Mouse (Mus musculus) forebrain, embryonic 14.5 days (tissue): ENCODE data around the gene Olfr1382. TPM values are rescaled to one million over a fixed set of nuclear protein-coding genes. Genes with fewer than 3 reads are reported as not detected.
"Not testable (repeated sequence)": the region's sequence is repeated elsewhere in the genome, so short reads cannot be mapped to it uniquely, and the experiment has no call there.

Source experiments
- ATAC-seq: fragments of 200-750 bp; cut with Nextera tagmentation; 2 replicates; pipeline ENCODE4 v1.8.0; 2017; ENCODE audit warnings: mild to moderate bottlenecking, moderate library complexity
- DNase-seq: peaks from one replicate; pipeline ENCODE4 v3.0.0-alpha.2; 2015; ENCODE audit warnings: low spot score
- H3K27ac ChIP-seq: fragments of 300-500 bp; sonication (generic); 2 replicates; pipeline ENCODE4 v1.5.1; 2014; ENCODE audit warnings: low read depth, mild to moderate bottlenecking, control low read depth, low read length, moderate library complexity
- H3K27me3 ChIP-seq: fragments of 300-500 bp; sonication (generic); replicated peaks from 2 replicates; pipeline ENCODE4 v1.6.1; 2014; ENCODE audit warnings: low read length, control low read depth, mixed read lengths; ENCODE audit not compliant: control insufficient read depth, insufficient read depth
- H3K36me3 ChIP-seq: fragments of 300-500 bp; sonication (generic); 2 replicates; pipeline ENCODE4 v1.6.1; 2014; ENCODE audit warnings: low read length, control low read depth; ENCODE audit not compliant: control insufficient read depth, insufficient read depth
- H3K4me1 ChIP-seq: fragments of 300-500 bp; sonication (generic); 2 replicates; pipeline ENCODE4 v1.6.1; 2014; ENCODE audit warnings: antibody characterized with exemption, low read length, control low read depth; ENCODE audit not compliant: control insufficient read depth, insufficient read depth
- H3K4me2 ChIP-seq: fragments of 300-500 bp; sonication (generic); 2 replicates; pipeline ENCODE4 v1.6.1; 2014; ENCODE audit warnings: mild to moderate bottlenecking, control low read depth, low read length
- H3K4me3 ChIP-seq: fragments of 300-500 bp; sonication (generic); 2 replicates; pipeline ENCODE4 v1.5.1; 2014; ENCODE audit warnings: low read depth, low read length, control low read depth
- H3K9ac ChIP-seq: fragments of 300-500 bp; sonication (generic); 2 replicates; pipeline ENCODE4 v1.6.1; 2014; ENCODE audit warnings: mild to moderate bottlenecking, low read length, control low read depth, moderate library complexity
- H3K9me3 ChIP-seq: fragments of 300-500 bp; sonication (generic); replicated peaks from 2 replicates; pipeline ENCODE4 v1.6.1; 2016; ENCODE audit warnings: low read length, control low read depth, mixed read lengths; ENCODE audit not compliant: control insufficient read depth
- WGBS: fragments of 180-500 bp; shearing (Covaris S2); extraction: QIAGEN DNeasy Blood & Tissue Kit; methylation state at CpG from one replicate; pipeline ENCODE4 v1.1.7; 2014; 5-methylcytosine and 5-hydroxymethylcytosine counted together
- polyA plus RNA-seq: library from polyadenylated mRNA; unstranded; fragments of >200 nt; fragmentation: Nextera tagmentation; extraction: Ambion mirVana; gene quantifications from 2 replicates; pipeline ENCODE4 v1.2.1, GENCODE M21; 2014

The Olfr1382 gene
- not detected in 2 replicates for polyA plus RNA-seq

GRCm38 (mm10) chr11:49527947-49528346 is at the start of gene Olfr1382:
Olfr1382 (plus strand) TSS chr11:49528247.
- Histone ChIP-seq H3K4me3 (no peak within 1 kb of the TSS), H3K36me3 (no peaks in the 10 kb centered on the region), H3K27me3 (no peaks in the 10 kb centered on the region), H3K4me1 (no peaks in the 10 kb centered on the region), H3K9ac (no peak within 1 kb of the TSS), H3K4me2 (no peak within 1 kb of the TSS), H3K9me3 (no peaks in the 10 kb centered on the region), H3K27ac (no peak within 1 kb of the TSS)
- WGBS: 82% methylated on average over 3 of the region's 3 CpGs
- no peak for ATAC-seq
- no peak for DNase-seq

- Histone ChIP-seq H3K4me1 (no peaks in the 10 kb centered on the region), H3K9ac (no peak overlapping the region), H3K36me3 (no peaks in the 10 kb centered on the region), H3K27me3 (no peaks in the 10 kb centered on the region), H3K9me3 (no peaks in the 10 kb centered on the region), H3K4me2 (no peak overlapping the region), H3K27ac (no peak overlapping the region), H3K4me3 (no peak overlapping the region)
- WGBS: 69% methylated on average over 4 of the region's 4 CpGs
- ATAC-seq: no peak
- DNase-seq: no peak
These were observed 42.1 kb upstream of the Olfr1382 start for GRCm38 (mm10) chr11:49485973-49486372.

DNA sequence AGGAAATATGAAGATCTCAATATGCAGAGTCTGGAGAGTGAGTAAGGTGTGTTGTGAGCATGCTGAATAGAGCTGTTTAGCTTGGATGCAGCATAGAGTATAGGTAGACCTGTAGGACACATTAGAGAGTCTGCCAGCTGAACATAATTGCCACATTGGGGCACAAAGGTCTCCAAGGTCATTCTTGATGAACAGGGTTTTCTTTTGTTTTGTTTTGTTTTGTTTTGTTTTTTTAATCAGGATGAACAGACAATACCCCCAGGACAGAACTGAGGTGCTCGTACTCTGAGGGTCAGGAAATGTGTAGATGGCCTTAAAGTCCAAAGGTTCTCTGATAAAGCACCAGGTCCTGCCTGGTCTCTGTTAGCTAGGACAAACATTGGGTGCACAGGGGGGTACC is 39.3 kb upstream of the Olfr1382 start, which contains the start of gene Olfr1385:
TSS of gene Olfr1385 (plus strand) at position 301 of the 400 bp plus-strand sequence.
- 64% methylated on average over 1 of the region's 1 CpGs for WGBS
- H3K4me3 ChIP-seq, ATAC-seq: not testable (repeated sequence)

DNA sequence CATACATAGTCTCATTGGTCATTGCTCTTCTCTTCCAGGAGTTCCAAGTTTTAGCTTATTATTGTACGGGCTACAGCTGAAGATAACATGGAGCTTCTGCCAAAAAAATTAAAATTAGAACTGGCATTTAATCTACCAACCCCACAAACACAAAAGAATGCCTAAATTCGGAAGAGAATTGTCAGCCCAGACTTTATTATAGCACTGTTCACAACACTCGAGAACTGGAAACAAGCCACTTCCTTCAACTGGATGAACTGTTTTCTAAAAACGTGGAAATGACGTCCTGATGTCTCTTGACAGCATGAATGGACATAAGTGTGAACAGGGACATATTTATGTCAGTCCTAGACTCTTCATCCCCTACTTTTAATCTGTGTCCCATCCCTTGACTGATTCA is 10.0 kb upstream of the Olfr1382 start:
- 81% methylated on average over 5 of the region's 5 CpGs for WGBS
- H3K27me3 ChIP-seq: no peaks in the 10 kb centered on the region
- no peak overlapping the region for H3K9ac ChIP-seq
- no peaks in the 10 kb centered on the region for H3K4me1 ChIP-seq
- no peaks in the 10 kb centered on the region for H3K9me3 ChIP-seq
- H3K36me3 ChIP-seq: no peaks in the 10 kb centered on the region
- ATAC-seq (no peak), DNase-seq (no peak)
- no peak overlapping the region for H3K4me3 ChIP-seq
- H3K4me2 ChIP-seq: no peak overlapping the region
- H3K27ac ChIP-seq: no peak overlapping the region

More for the DNA sequence above, 39.3 kb upstream of the Olfr1382 start, which contains the start of gene Olfr1385:
- H3K27ac ChIP-seq, H3K9me3 ChIP-seq, H3K36me3 ChIP-seq, DNase-seq, H3K27me3 ChIP-seq, H3K9ac ChIP-seq, H3K4me1 ChIP-seq, H3K4me2 ChIP-seq: not testable (repeated sequence)

- Histone ChIP-seq H3K9me3 (no peaks in the 10 kb centered on the region), H3K9ac (no peak within 1 kb of the TSS), H3K4me2 (no peak within 1 kb of the TSS), H3K27me3 (no peaks in the 10 kb centered on the region), H3K36me3 (no peaks in the 10 kb centered on the region), H3K4me3 (no peak within 1 kb of the TSS), H3K27ac (no peak within 1 kb of the TSS), H3K4me1 (no peaks in the 10 kb centered on the region)
- ATAC-seq (no peak), DNase-seq (no peak)
These were observed 8.7 kb upstream of the Olfr1382 start, which contains the start of gene Olfr1383 for GRCm38 (mm10) chr11:49519348-49519747. Olfr1383 (plus strand) TSS chr11:49519648.

GRCm38 (mm10) chr11:49532761-49533160 is 4.7 kb downstream of the Olfr1382 start:
- Histone ChIP-seq H3K9ac (no peak overlapping the region), H3K27me3 (no peaks in the 10 kb centered on the region), H3K4me3 (no peak overlapping the region), H3K4me1 (no peaks in the 10 kb centered on the region), H3K36me3 (no peaks in the 10 kb centered on the region), H3K9me3 (no peaks in the 10 kb centered on the region), H3K4me2 (no peak overlapping the region), H3K27ac (no peak overlapping the region)
- DNase-seq: no peak
- no peak for ATAC-seq

- not testable (repeated sequence) for ATAC-seq, H3K9me3 ChIP-seq, H3K4me2 ChIP-seq, H3K4me1 ChIP-seq, H3K27ac ChIP-seq, H3K9ac ChIP-seq, H3K4me3 ChIP-seq, H3K27me3 ChIP-seq, H3K36me3 ChIP-seq
- 98% methylated on average over 2 of the region's 2 CpGs for WGBS
- DNase-seq: peak; percentile 9
These were observed 8.6 kb downstream of the Olfr1382 start for GRCm38 (mm10) chr11:49536631-49537030.

DNA sequence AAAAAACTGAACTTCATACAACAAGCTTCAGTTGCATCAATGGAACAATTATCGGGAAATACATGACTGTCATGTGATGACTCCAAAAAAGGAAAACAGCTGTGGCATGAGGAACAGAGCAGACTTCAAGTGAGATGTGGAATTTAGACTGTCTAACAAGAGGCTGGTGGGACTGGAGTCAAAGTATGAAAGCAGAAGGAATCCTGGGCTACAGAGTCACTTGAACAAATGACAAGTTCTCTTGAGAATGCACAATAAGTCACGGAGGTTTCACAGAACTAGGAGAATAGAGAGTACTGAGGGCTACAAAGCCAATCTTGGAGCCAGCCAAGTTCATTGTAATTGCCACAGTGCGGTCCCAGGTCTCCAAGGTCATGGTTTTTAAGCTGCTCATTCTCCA is 15.1 kb downstream of the Olfr1382 start, which contains the start of gene Olfr1381:
TSS of gene Olfr1381 (plus strand) at position 301 of the 400 bp plus-strand sequence.
- not testable (repeated sequence) for H3K4me2 ChIP-seq, H3K4me1 ChIP-seq, DNase-seq, H3K36me3 ChIP-seq, H3K9me3 ChIP-seq, H3K9ac ChIP-seq, ATAC-seq, H3K4me3 ChIP-seq, H3K27me3 ChIP-seq, H3K27ac ChIP-seq
- 72% methylated on average over 3 of the region's 3 CpGs for WGBS

- 85% methylated on average over 3 of the region's 3 CpGs for WGBS
- H3K9me3 ChIP-seq, DNase-seq, H3K4me1 ChIP-seq, H3K4me2 ChIP-seq, H3K4me3 ChIP-seq, H3K27me3 ChIP-seq, H3K36me3 ChIP-seq, H3K9ac ChIP-seq, ATAC-seq, H3K27ac ChIP-seq: not testable (repeated sequence)
These were observed 26.0 kb downstream of the Olfr1382 start for GRCm38 (mm10) chr11:49554033-49554432.
